Mouse (Mus musculus): Measurements from ENCODE around the gene Kif1b. TPM values are rescaled to one million over a fixed set of nuclear protein-coding genes. Genes with fewer than 3 reads are reported as not detected.
A peak's percentile ranks its signal among the peaks of the same experiment; 100 is the strongest.
"Not testable (repeated sequence)": the region's sequence is repeated elsewhere in the genome, so short reads cannot be mapped to it uniquely, and the experiment has no call there.

The Kif1b gene
- polyA plus RNA-seq, 1 experiment from 2014 or later, result 63.4 TPM

- Histone ChIP-seq H3K4me1 (peaks cover 25% of the 10 kb centered on the region), H3K4me3 (no peak overlapping the region), H3K36me3 (peaks cover 83% of the 10 kb centered on the region), H3K9me3 (replicated peaks) (no peaks in the 10 kb centered on the region), H3K27me3 (ENCODE audit: low read depth, poor library complexity, severe bottlenecking) (no peaks in the 10 kb centered on the region), H3K27ac (replicated peaks) (no peak overlapping the region)
- no peak for DNase-seq (ENCODE audit: low spot score)
- 90% methylated on average over 9 of the region's 9 CpGs for WGBS
Measured at GRCm38 (mm10) chr4:149259391-149260094, 48.0 kb downstream of the Kif1b start.

- peaks cover 84% of the 10 kb centered on the region for H3K36me3 ChIP-seq
- 91% methylated on average over 3 of the region's 3 CpGs for WGBS
- no peak for DNase-seq (ENCODE audit: low spot score)
- H3K27me3 ChIP-seq (ENCODE audit: low read depth, poor library complexity, severe bottlenecking), result no peaks in the 10 kb centered on the region
- no peaks in the 10 kb centered on the region for H3K9me3 ChIP-seq (replicated peaks)
- H3K27ac ChIP-seq (replicated peaks), result no peak overlapping the region
- no peak overlapping the region for H3K4me3 ChIP-seq
- H3K4me1 ChIP-seq, result peaks cover 31% of the 10 kb centered on the region
Measured at GRCm38 (mm10) chr4:149258926-149259325, 48.6 kb downstream of the Kif1b start.

GRCm38 (mm10) chr4:149256511-149257300 is 50.8 kb downstream of the Kif1b start:
- H3K27me3 ChIP-seq (ENCODE audit: low read depth, poor library complexity, severe bottlenecking), result no peaks in the 10 kb centered on the region
- WGBS, result 89% methylated on average over 15 of the region's 15 CpGs
- peak overlapping the region; percentile 84 for H3K27ac ChIP-seq (replicated peaks)
- no peak for DNase-seq (ENCODE audit: low spot score)
- no peak overlapping the region for H3K4me3 ChIP-seq
- H3K9me3 ChIP-seq (replicated peaks), result no peaks in the 10 kb centered on the region
- H3K4me1 ChIP-seq, result peaks cover 31% of the 10 kb centered on the region
- peaks cover 82% of the 10 kb centered on the region for H3K36me3 ChIP-seq

- Histone ChIP-seq H3K4me3 (peak overlapping the region; percentile 23; the same call in 1 of the 2 replicates), H3K36me3 (peaks cover 83% of the 10 kb centered on the region), H3K4me1 (peaks cover 31% of the 10 kb centered on the region), H3K27me3 (ENCODE audit: low read depth, poor library complexity, severe bottlenecking) (no peaks in the 10 kb centered on the region), H3K9me3 (replicated peaks) (no peaks in the 10 kb centered on the region), H3K27ac (replicated peaks) (peak overlapping the region; percentile 84)
- 32% methylated on average over 13 of the region's 13 CpGs for WGBS
- peak; percentile 23 for DNase-seq (ENCODE audit: low spot score)
Measured at GRCm38 (mm10) chr4:149255277-149256270, 51.9 kb downstream of the Kif1b start.

GRCm38 (mm10) chr4:149254827-149255226 is 52.7 kb downstream of the Kif1b start:
- peak overlapping the region; percentile 84 for H3K27ac ChIP-seq (replicated peaks)
- peaks cover 31% of the 10 kb centered on the region for H3K4me1 ChIP-seq
- H3K27me3 ChIP-seq (ENCODE audit: low read depth, poor library complexity, severe bottlenecking), result no peaks in the 10 kb centered on the region
- no peak for DNase-seq (ENCODE audit: low spot score)
- H3K4me3 ChIP-seq, result no peak overlapping the region
- H3K36me3 ChIP-seq, result peaks cover 85% of the 10 kb centered on the region
- 78% methylated on average over 4 of the region's 4 CpGs for whole genome bisulfite sequencing
- H3K9me3 ChIP-seq (replicated peaks), result no peaks in the 10 kb centered on the region

- 94% methylated on average over 1 of the region's 1 CpGs for WGBS
- no peaks in the 10 kb centered on the region for H3K27me3 ChIP-seq (ENCODE audit: low read depth, poor library complexity, severe bottlenecking)
- H3K4me1 ChIP-seq, result peaks cover 25% of the 10 kb centered on the region
- no peak overlapping the region for H3K27ac ChIP-seq (replicated peaks)
- no peak overlapping the region for H3K4me3 ChIP-seq
- DNase-seq (ENCODE audit: low spot score), result no peak
- no peaks in the 10 kb centered on the region for H3K9me3 ChIP-seq (replicated peaks)
- H3K36me3 ChIP-seq, result peaks cover 88% of the 10 kb centered on the region
Measured at GRCm38 (mm10) chr4:149249311-149249710, 58.2 kb downstream of the Kif1b start.

- peaks cover 22% of the 10 kb centered on the region for H3K4me1 ChIP-seq
- peak overlapping the region; percentile 86 for H3K27ac ChIP-seq (replicated peaks)
- no peak for DNase-seq (ENCODE audit: low spot score)
- H3K4me3 ChIP-seq, result no peak overlapping the region
- 83% methylated on average over 5 of the region's 5 CpGs for WGBS
- no peaks in the 10 kb centered on the region for H3K27me3 ChIP-seq (ENCODE audit: low read depth, poor library complexity, severe bottlenecking)
- peaks cover 91% of the 10 kb centered on the region for H3K36me3 ChIP-seq
- H3K9me3 ChIP-seq (replicated peaks), result no peaks in the 10 kb centered on the region
Measured at GRCm38 (mm10) chr4:149247772-149248171, 59.7 kb downstream of the Kif1b start.

GRCm38 (mm10) chr4:149247156-149247633 is 60.3 kb downstream of the Kif1b start:
- H3K27me3 ChIP-seq (ENCODE audit: low read depth, poor library complexity, severe bottlenecking), result no peaks in the 10 kb centered on the region
- H3K4me1 ChIP-seq, result peaks cover 22% of the 10 kb centered on the region
- H3K4me3 ChIP-seq, result no peak overlapping the region
- H3K36me3 ChIP-seq, result peaks cover 91% of the 10 kb centered on the region
- no peak for DNase-seq (ENCODE audit: low spot score)
- WGBS, result 61% methylated on average over 8 of the region's 8 CpGs
- H3K27ac ChIP-seq (replicated peaks), result peak overlapping the region; percentile 86
- H3K9me3 ChIP-seq (replicated peaks), result no peaks in the 10 kb centered on the region

- WGBS, result 64% methylated on average over 7 of the region's 7 CpGs
- no peak for DNase-seq (ENCODE audit: low spot score)
- peak overlapping the region; percentile 86 for H3K27ac ChIP-seq (replicated peaks)
Measured at GRCm38 (mm10) chr4:149246578-149247155, 60.8 kb downstream of the Kif1b start.

GRCm38 (mm10) chr4:149237011-149237410 is 70.5 kb downstream of the Kif1b start:
- WGBS, result 97% methylated on average over 15 of the region's 15 CpGs
- H3K9me3 ChIP-seq (replicated peaks), result no peaks in the 10 kb centered on the region
- H3K27me3 ChIP-seq (ENCODE audit: low read depth, poor library complexity, severe bottlenecking), result no peaks in the 10 kb centered on the region
- H3K4me1 ChIP-seq, result peaks cover 7% of the 10 kb centered on the region
- H3K4me3 ChIP-seq, result no peak overlapping the region
- no peak for DNase-seq (ENCODE audit: low spot score)
- H3K36me3 ChIP-seq, result peaks cover 80% of the 10 kb centered on the region
- no peak overlapping the region for H3K27ac ChIP-seq (replicated peaks)

More at GRCm38 (mm10) chr4:149246578-149247155, 60.8 kb downstream of the Kif1b start:
- no peaks in the 10 kb centered on the region for H3K9me3 ChIP-seq (replicated peaks)
- H3K4me3 ChIP-seq, result no peak overlapping the region
- peaks cover 90% of the 10 kb centered on the region for H3K36me3 ChIP-seq
- no peaks in the 10 kb centered on the region for H3K27me3 ChIP-seq (ENCODE audit: low read depth, poor library complexity, severe bottlenecking)
- H3K4me1 ChIP-seq, result peaks cover 22% of the 10 kb centered on the region

GRCm38 (mm10) chr4:149233938-149234337 is 73.6 kb downstream of the Kif1b start:
- Histone ChIP-seq H3K27ac (replicated peaks) (no peak overlapping the region), H3K4me3 (no peak overlapping the region), H3K9me3 (replicated peaks) (no peaks in the 10 kb centered on the region), H3K27me3 (ENCODE audit: low read depth, poor library complexity, severe bottlenecking) (no peaks in the 10 kb centered on the region), H3K36me3 (peaks cover 81% of the 10 kb centered on the region), H3K4me1 (no peaks in the 10 kb centered on the region)
- 87% methylated on average over 9 of the region's 9 CpGs for WGBS
- DNase-seq (ENCODE audit: low spot score), result no peak

GRCm38 (mm10) chr4:149228682-149229081 is 78.8 kb downstream of the Kif1b start:
- not testable (repeated sequence) for H3K9me3 ChIP-seq (replicated peaks); H3K27me3 ChIP-seq (ENCODE audit: low read depth, poor library complexity, severe bottlenecking); H3K27ac ChIP-seq (replicated peaks); H3K4me1 ChIP-seq; H3K4me3 ChIP-seq; DNase-seq (ENCODE audit: low spot score)
- peaks cover 73% of the 10 kb centered on the region for H3K36me3 ChIP-seq
- 86% methylated on average over 3 of the region's 3 CpGs for WGBS
